Mouse (Mus musculus): ENCODE measurements around the gene Zic2. TPM values are rescaled to one million over a fixed set of nuclear protein-coding genes. Genes with fewer than 3 reads are reported as not detected.
A peak's percentile ranks its signal among the peaks of the same experiment; 100 is the strongest.

Gene Zic2
- polyA plus RNA-seq, 1 experiment from 2014 or later: 1.6 TPM

DNA sequence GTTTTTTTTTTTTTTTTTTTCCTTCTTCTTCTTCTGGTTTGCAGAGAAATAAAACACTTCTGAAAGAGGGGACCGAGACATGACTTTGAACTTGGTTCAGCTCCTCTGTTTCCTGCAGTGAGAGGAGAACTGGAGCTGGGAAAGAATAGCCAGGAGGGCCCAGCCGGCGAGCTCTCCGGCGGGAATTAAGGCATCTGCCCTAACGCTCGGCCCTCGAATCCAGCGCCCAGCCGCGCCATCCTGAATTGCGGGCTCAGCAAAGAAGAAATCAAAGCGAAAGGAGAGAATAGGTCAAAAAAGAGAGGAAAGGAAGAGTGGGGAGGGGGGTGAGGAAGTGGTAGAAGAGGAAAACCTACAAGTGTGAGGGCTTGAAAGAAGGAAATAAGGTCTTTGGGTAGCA is 3.1 kb upstream of the Zic2 start:
- no peaks in the 10 kb centered on the region for H3K9me3 ChIP-seq (ENCODE audit: control insufficient read depth, low read length)
- H3K36me3 ChIP-seq (ENCODE audit: control insufficient read depth, insufficient read depth, low read length): no peaks in the 10 kb centered on the region
- no peak overlapping the region for H3K9ac ChIP-seq (ENCODE audit: low read depth, low read length)
- no peak overlapping the region for H3K4me3 ChIP-seq (ENCODE audit: low read depth, low read length)
- H3K4me1 ChIP-seq (ENCODE audit: control insufficient read depth, insufficient read depth, low read length): peaks cover 12% of the 10 kb centered on the region
- WGBS: 2% methylated on average over 13 of the region's 13 CpGs
- H3K27ac ChIP-seq (replicated peaks; ENCODE audit: low read depth, low read length): no peak overlapping the region
- peaks cover 99% of the 10 kb centered on the region for H3K27me3 ChIP-seq (replicated peaks; ENCODE audit: control insufficient read depth, insufficient read depth, low read length)
- no peak for DNase-seq (ENCODE audit: low spot score)
- peak overlapping the region; percentile 27; the same call in 1 of the 2 replicates for H3K4me2 ChIP-seq (ENCODE audit: low read depth, low read length)
- ATAC-seq (ENCODE audit: low read depth): no peak

DNA sequence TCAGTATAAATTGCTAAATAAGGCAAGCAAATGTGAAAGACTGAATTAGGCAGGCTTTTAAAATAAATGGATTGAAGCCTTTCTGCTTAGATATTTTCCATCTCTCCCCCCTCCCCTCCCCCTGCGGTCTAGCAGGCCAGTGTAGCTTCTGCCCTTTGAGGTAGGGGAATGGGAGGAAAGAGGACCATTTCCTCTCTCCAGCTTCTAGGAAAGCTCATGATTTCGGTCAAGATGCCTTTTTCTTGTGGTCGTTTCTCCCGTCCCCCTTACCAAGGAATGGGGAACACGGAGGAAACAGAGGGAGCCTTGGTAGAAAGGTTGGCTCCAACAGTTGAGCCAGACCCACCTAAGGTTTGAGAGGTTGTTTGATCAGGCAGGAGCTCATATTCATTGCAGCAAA is 2.6 kb upstream of the Zic2 start:
- H3K9me3 ChIP-seq (ENCODE audit: control insufficient read depth, low read length): no peaks in the 10 kb centered on the region
- peak overlapping the region; percentile 8; the same call in 1 of the 2 replicates for H3K4me2 ChIP-seq (ENCODE audit: low read depth, low read length)
- ATAC-seq (ENCODE audit: low read depth) (no peak), DNase-seq (ENCODE audit: low spot score) (no peak)
- no peaks in the 10 kb centered on the region for H3K36me3 ChIP-seq (ENCODE audit: control insufficient read depth, insufficient read depth, low read length)
- no peak overlapping the region for H3K4me3 ChIP-seq (ENCODE audit: low read depth, low read length)
- peaks cover 12% of the 10 kb centered on the region for H3K4me1 ChIP-seq (ENCODE audit: control insufficient read depth, insufficient read depth, low read length)
- 5% methylated on average over 5 of the region's 5 CpGs for WGBS
- no peak overlapping the region for H3K9ac ChIP-seq (ENCODE audit: low read depth, low read length)
- peaks cover 99% of the 10 kb centered on the region for H3K27me3 ChIP-seq (replicated peaks; ENCODE audit: control insufficient read depth, insufficient read depth, low read length)
- H3K27ac ChIP-seq (replicated peaks; ENCODE audit: low read depth, low read length): no peak overlapping the region

DNA sequence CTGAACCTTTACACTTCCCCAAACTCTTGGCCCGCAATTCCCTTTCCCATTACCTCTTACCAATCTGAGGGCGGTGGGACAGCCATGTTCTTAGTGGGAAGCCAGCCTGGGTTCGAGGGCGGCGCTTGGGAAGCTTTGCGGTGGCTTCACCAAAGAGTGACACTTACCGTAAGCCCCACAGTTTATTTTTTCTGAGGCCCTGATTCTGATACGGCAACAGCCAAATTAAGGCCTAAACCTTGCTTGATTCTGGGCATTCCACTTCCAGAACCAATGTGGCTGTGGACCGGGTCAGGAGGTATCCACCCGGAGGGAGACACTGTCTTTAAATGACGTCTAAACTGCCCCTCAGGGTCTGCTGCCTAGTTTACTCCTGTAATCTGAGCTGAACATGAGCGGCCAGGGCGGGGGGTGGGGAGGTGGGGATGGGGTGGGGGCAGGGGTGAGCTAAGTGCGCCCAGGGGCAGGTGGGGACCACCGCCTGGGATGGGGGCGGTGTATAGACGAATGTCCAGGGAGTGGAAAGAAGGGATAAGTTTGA is 2.0 kb upstream of the Zic2 start:
- ATAC-seq (ENCODE audit: low read depth) (no peak), DNase-seq (ENCODE audit: low spot score) (no peak)
- H3K4me2 ChIP-seq (ENCODE audit: low read depth, low read length): peak overlapping the region; percentile 68; the same call in 1 of the 2 replicates

DNA sequence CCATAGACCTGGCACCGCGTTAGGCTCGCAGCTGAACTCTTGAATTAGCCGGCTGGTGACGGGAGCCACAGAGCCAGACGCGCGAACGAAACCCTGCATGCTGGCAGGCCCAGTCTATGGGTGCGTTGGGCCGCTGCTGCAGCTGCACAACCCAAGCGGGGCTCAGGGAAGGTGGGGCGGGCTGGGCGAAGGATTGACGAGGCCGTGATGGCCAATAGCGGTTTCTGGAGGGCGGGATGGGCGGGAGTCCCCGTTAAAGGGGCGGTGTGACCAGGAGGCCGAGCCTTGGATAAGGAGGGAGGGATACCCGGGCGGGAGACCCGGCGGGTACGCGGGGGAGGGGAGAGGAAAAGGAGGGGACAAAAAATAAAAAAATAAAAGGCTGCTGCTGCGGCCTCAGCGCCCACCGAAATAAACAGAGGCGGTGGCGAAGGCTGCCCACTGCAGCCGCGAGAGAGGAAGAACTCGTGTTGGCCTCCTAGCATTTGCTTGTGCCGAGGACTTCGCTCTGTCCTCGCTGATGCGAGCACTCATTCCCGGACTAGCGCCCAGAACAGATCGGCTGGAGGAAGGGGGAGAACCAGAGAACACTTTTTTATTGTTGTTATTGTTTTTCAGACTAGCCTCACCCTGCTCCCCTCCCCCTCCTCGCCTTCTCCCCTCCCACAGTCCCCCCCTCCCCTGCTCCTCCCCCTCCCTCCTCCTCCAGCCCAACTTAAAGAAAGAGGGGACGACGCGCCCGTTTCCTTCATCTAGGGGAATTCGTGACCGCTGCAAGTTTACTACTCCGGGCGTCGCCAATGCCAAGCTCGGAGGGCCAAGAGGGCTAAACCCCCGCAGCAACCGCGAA is 969 bp upstream of the Zic2 start:
- peak; percentile 74 for ATAC-seq (ENCODE audit: low read depth)
- H3K27me3 ChIP-seq (replicated peaks; ENCODE audit: control insufficient read depth, insufficient read depth, low read length): peaks cover 98% of the 10 kb centered on the region
- peak overlapping the region; percentile 49 for H3K4me3 ChIP-seq (ENCODE audit: low read depth, low read length)
- H3K9me3 ChIP-seq (ENCODE audit: control insufficient read depth, low read length): no peaks in the 10 kb centered on the region
- under 1% methylated on average over 56 of the region's 57 CpGs for WGBS
- DNase-seq (ENCODE audit: low spot score): peak; percentile 85
- no peak overlapping the region; the same call in 1 of the 2 replicates for H3K27ac ChIP-seq (replicated peaks; ENCODE audit: low read depth, low read length)
- H3K4me1 ChIP-seq (ENCODE audit: control insufficient read depth, insufficient read depth, low read length): peaks cover 12% of the 10 kb centered on the region
- peak overlapping the region; percentile 51; the same call in 1 of the 2 replicates for H3K9ac ChIP-seq (ENCODE audit: low read depth, low read length)
- peak overlapping the region; percentile 68 for H3K4me2 ChIP-seq (ENCODE audit: low read depth, low read length)
- H3K36me3 ChIP-seq (ENCODE audit: control insufficient read depth, insufficient read depth, low read length): no peaks in the 10 kb centered on the region

More for the DNA sequence above, 2.0 kb upstream of the Zic2 start:
- H3K27me3 ChIP-seq (replicated peaks; ENCODE audit: control insufficient read depth, insufficient read depth, low read length): peaks cover 99% of the 10 kb centered on the region
- no peaks in the 10 kb centered on the region for H3K9me3 ChIP-seq (ENCODE audit: control insufficient read depth, low read length)
- H3K27ac ChIP-seq (replicated peaks; ENCODE audit: low read depth, low read length): no peak overlapping the region
- 2% methylated on average over 17 of the region's 17 CpGs for WGBS
- H3K36me3 ChIP-seq (ENCODE audit: control insufficient read depth, insufficient read depth, low read length): no peaks in the 10 kb centered on the region
- H3K4me3 ChIP-seq (ENCODE audit: low read depth, low read length): peak overlapping the region; percentile 49; the same call in 1 of the 2 replicates
- peaks cover 12% of the 10 kb centered on the region for H3K4me1 ChIP-seq (ENCODE audit: control insufficient read depth, insufficient read depth, low read length)
- no peak overlapping the region for H3K9ac ChIP-seq (ENCODE audit: low read depth, low read length)

- 1% methylated on average over 29 of the region's 65 CpGs for WGBS
- peaks cover 95% of the 10 kb centered on the region for H3K27me3 ChIP-seq (replicated peaks; ENCODE audit: control insufficient read depth, insufficient read depth, low read length)
- ATAC-seq (ENCODE audit: low read depth) (0 out of 2 replicates have a peak, but pooled peaks have one; percentile 4), DNase-seq (ENCODE audit: low spot score) (no peak)
- H3K27ac ChIP-seq (replicated peaks; ENCODE audit: low read depth, low read length): peak overlapping the region; percentile 70; the same call in 1 of the 2 replicates
- peaks cover 12% of the 10 kb centered on the region for H3K4me1 ChIP-seq (ENCODE audit: control insufficient read depth, insufficient read depth, low read length)
- H3K9me3 ChIP-seq (ENCODE audit: control insufficient read depth, low read length): no peaks in the 10 kb centered on the region
- no peaks in the 10 kb centered on the region for H3K36me3 ChIP-seq (ENCODE audit: control insufficient read depth, insufficient read depth, low read length)
- peak overlapping the region; percentile 63 for H3K9ac ChIP-seq (ENCODE audit: low read depth, low read length)
- H3K4me2 ChIP-seq (ENCODE audit: low read depth, low read length): peak overlapping the region; percentile 68
- peak overlapping the region; percentile 49 for H3K4me3 ChIP-seq (ENCODE audit: low read depth, low read length)
These were observed 364 bp downstream of the Zic2 start for GRCm38 (mm10) chr14:122475557-122476040.

GRCm38 (mm10) chr14:122476041-122476821 is 996 bp downstream of the Zic2 start:
- ATAC-seq (ENCODE audit: low read depth) (no peak; the same call in 1 of the 2 replicates), DNase-seq (ENCODE audit: low spot score) (no peak)
- no peaks in the 10 kb centered on the region for H3K36me3 ChIP-seq (ENCODE audit: control insufficient read depth, insufficient read depth, low read length)
- under 1% methylated on average over 46 of the region's 62 CpGs for WGBS
- peak overlapping the region; percentile 70; the same call in 1 of the 2 replicates for H3K27ac ChIP-seq (replicated peaks; ENCODE audit: low read depth, low read length)
- H3K27me3 ChIP-seq (replicated peaks; ENCODE audit: control insufficient read depth, insufficient read depth, low read length): peaks cover 95% of the 10 kb centered on the region
- peak overlapping the region; percentile 63 for H3K9ac ChIP-seq (ENCODE audit: low read depth, low read length)
- H3K9me3 ChIP-seq (ENCODE audit: control insufficient read depth, low read length): no peaks in the 10 kb centered on the region
- peak overlapping the region; percentile 68 for H3K4me2 ChIP-seq (ENCODE audit: low read depth, low read length)
- peaks cover 12% of the 10 kb centered on the region for H3K4me1 ChIP-seq (ENCODE audit: control insufficient read depth, insufficient read depth, low read length)
- peak overlapping the region; percentile 49 for H3K4me3 ChIP-seq (ENCODE audit: low read depth, low read length)

GRCm38 (mm10) chr14:122476822-122477215 is 1.6 kb downstream of the Zic2 start:
- no peaks in the 10 kb centered on the region for H3K9me3 ChIP-seq (ENCODE audit: control insufficient read depth, low read length)
- WGBS: under 1% methylated on average over 18 of the region's 18 CpGs
- H3K9ac ChIP-seq (ENCODE audit: low read depth, low read length): peak overlapping the region; percentile 63
- H3K4me3 ChIP-seq (ENCODE audit: low read depth, low read length): peak overlapping the region; percentile 49
- no peak for DNase-seq (ENCODE audit: low spot score)
- H3K27me3 ChIP-seq (replicated peaks; ENCODE audit: control insufficient read depth, insufficient read depth, low read length): peaks cover 95% of the 10 kb centered on the region
- peaks cover 12% of the 10 kb centered on the region for H3K4me1 ChIP-seq (ENCODE audit: control insufficient read depth, insufficient read depth, low read length)
- H3K36me3 ChIP-seq (ENCODE audit: control insufficient read depth, insufficient read depth, low read length): no peaks in the 10 kb centered on the region
- H3K4me2 ChIP-seq (ENCODE audit: low read depth, low read length): 0 out of 2 replicates have a peak overlapping the region, but pooled peaks have one; percentile 68
- no peak for ATAC-seq (ENCODE audit: low read depth)
- H3K27ac ChIP-seq (replicated peaks; ENCODE audit: low read depth, low read length): no peak overlapping the region; the same call in 1 of the 2 replicates

DNA sequence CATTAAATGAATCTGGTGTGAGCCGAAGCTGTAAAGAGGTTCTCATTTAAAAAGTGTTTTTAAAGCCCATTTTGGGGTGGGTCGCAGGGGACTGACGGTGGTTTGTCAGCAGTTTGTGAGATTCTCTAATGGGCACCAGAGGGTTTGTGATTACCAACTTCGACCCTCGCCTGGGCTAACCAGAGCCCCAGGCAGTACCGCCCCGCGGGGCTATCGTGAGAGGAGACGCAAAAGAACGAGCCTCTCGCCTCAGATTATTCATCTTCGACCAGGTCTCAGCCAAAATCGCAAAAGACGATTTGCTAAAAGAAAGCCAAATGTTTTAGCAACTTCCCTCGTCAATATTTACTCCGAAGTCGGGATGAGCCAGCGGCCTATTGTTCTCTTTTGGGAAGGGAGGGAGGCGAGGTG is 2.0 kb downstream of the Zic2 start:
- no peak overlapping the region; the same call in 1 of the 2 replicates for H3K4me2 ChIP-seq (ENCODE audit: low read depth, low read length)

More for the DNA sequence above, 2.0 kb downstream of the Zic2 start:
- Histone ChIP-seq H3K27me3 (replicated peaks; ENCODE audit: control insufficient read depth, insufficient read depth, low read length) (peaks cover 97% of the 10 kb centered on the region), H3K9ac (ENCODE audit: low read depth, low read length) (peak overlapping the region; percentile 63; the same call in 1 of the 2 replicates), H3K36me3 (ENCODE audit: control insufficient read depth, insufficient read depth, low read length) (no peaks in the 10 kb centered on the region), H3K27ac (replicated peaks; ENCODE audit: low read depth, low read length) (no peak overlapping the region; the same call in 1 of the 2 replicates), H3K4me1 (ENCODE audit: control insufficient read depth, insufficient read depth, low read length) (peaks cover 12% of the 10 kb centered on the region), H3K4me3 (ENCODE audit: low read depth, low read length) (peak overlapping the region; percentile 49; the same call in 1 of the 2 replicates), H3K9me3 (ENCODE audit: control insufficient read depth, low read length) (no peaks in the 10 kb centered on the region)
- ATAC-seq (ENCODE audit: low read depth) (no peak), DNase-seq (ENCODE audit: low spot score) (no peak)
- WGBS: under 1% methylated on average over 20 of the region's 20 CpGs

All from embryonic facial prominence, embryonic 14.5 days (tissue).